Mouse (Mus musculus): Measurements from ENCODE around the gene 9130230L23Rik. TPM values are rescaled to one million over a fixed set of nuclear protein-coding genes. Genes with fewer than 3 reads are reported as not detected.

9130230L23Rik gene
- polyA plus RNA-seq, 1 experiment from 2014 or later, result not detected

DNA sequence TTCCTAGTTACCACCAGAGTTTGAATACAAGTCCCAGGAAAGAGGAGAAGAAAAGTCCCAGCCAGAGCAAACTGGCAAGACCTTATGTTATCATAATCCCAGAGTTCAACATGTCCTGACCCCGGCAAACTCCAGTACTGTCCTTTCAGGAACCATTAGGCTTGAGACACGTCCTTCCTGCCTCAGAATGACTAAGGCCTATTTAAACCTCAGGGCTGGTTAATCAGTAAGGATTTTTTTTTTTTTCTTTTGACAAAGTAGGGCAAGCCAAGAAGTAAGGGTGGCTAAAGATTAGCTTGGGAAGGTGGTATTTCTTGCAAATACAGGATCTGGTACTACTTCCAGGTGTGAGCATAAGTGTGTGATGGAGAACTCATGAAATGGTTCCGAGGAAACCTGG, 9.9 kb upstream of the 9130230L23Rik start:
- no peaks in the 10 kb centered on the region for H3K4me1 ChIP-seq (replicated peaks; ENCODE audit: control insufficient read depth, insufficient read depth, low read length)
- no peak overlapping the region for H3K4me2 ChIP-seq (replicated peaks)
- WGBS, result 77% methylated on average over 3 of the region's 3 CpGs
- no peak overlapping the region for H3K9ac ChIP-seq
- no peaks in the 10 kb centered on the region for H3K36me3 ChIP-seq (replicated peaks; ENCODE audit: control insufficient read depth, insufficient read depth)
- H3K27ac ChIP-seq, result no peak overlapping the region
- no peak overlapping the region for H3K4me3 ChIP-seq (replicated peaks; ENCODE audit: low read length)
- no peak for ATAC-seq (ENCODE audit: low FRiP score)
- DNase-seq (ENCODE audit: low spot score), result no peak
- no peaks in the 10 kb centered on the region for H3K9me3 ChIP-seq (ENCODE audit: control insufficient read depth, low read length)
- H3K27me3 ChIP-seq (ENCODE audit: control insufficient read depth, insufficient read depth, low read length), result no peaks in the 10 kb centered on the region

DNA sequence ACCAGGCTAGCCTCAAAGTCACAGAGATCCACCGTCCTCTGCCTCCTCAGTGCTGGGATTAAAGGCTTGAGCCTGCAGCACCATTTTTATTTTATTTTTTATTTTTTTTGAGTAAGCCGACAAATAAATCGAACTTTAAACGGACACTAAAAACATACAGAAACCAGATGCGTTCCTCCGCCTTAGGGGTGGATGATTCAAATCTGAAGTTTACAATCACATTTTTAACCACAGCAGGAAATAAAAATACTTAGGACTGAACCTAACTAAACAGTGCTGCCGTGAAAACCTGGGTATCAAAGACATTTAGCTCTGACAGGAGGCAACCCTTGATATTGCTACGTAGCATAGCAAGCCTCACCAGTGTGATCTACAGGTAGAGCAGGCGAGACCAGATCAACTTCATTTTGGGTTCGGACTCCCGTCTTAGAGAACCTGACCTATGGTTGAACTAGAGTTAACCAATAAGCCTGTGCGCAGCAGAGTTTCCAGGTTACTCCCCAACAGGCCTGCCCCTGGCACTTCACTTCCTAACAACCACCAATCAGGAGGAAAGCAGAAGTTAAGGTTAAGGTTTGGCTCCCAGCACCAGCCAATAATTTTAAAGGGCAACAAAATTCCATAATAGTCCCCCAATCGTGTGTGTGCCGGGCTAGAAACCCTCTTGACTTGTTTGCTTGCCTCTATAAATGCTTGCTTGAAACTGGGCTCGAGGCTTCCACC, 4.3 kb upstream of the 9130230L23Rik start:
- DNase-seq (ENCODE audit: low spot score), result no peak
- Histone ChIP-seq H3K27me3 (ENCODE audit: control insufficient read depth, insufficient read depth, low read length) (no peaks in the 10 kb centered on the region), H3K4me1 (replicated peaks; ENCODE audit: control insufficient read depth, insufficient read depth, low read length) (no peaks in the 10 kb centered on the region), H3K36me3 (replicated peaks; ENCODE audit: control insufficient read depth, insufficient read depth) (no peaks in the 10 kb centered on the region), H3K4me3 (replicated peaks; ENCODE audit: low read length) (no peak overlapping the region), H3K9me3 (ENCODE audit: control insufficient read depth, low read length) (no peaks in the 10 kb centered on the region), H3K9ac (no peak overlapping the region), H3K4me2 (replicated peaks) (no peak overlapping the region), H3K27ac (no peak overlapping the region)
- ATAC-seq (ENCODE audit: low FRiP score), result no peak
- WGBS, result 91% methylated on average over 15 of the region's 15 CpGs

DNA sequence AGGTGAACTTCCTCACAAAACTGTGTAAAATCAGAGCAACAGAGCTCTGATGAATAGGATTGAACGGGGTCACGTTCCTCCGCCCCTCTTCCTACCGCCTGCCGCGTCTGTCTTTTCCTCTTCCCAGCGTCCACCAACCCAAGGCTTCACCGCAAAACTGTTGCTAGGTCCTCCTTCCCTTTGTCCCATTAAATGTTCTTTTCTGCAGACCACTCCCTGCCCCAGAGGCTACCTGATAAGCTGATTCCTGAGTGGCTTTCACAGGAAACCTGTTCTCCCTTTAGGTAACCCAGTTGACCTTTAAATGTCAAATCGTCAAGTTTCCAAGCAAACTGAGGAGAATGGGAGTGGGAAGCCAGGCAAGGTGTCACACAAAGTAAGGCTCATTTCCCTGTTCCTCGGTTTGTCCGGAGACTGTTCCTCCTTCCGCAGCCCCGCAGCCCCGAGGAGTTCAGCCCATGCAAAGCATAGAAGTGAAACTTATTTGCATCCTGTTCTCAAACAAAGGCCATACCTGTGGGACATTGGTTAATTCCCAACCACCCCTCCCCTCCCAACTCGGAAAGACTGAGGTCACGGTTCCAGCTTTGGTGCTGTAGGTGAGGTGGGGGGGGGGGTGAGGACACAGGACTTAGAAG, 1.1 kb upstream of the 9130230L23Rik start:
- Histone ChIP-seq H3K9me3 (ENCODE audit: control insufficient read depth, low read length) (no peaks in the 10 kb centered on the region), H3K36me3 (replicated peaks; ENCODE audit: control insufficient read depth, insufficient read depth) (no peaks in the 10 kb centered on the region), H3K9ac (no peak overlapping the region), H3K4me2 (replicated peaks) (no peak overlapping the region), H3K4me1 (replicated peaks; ENCODE audit: control insufficient read depth, insufficient read depth, low read length) (no peaks in the 10 kb centered on the region), H3K4me3 (replicated peaks; ENCODE audit: low read length) (no peak overlapping the region), H3K27me3 (ENCODE audit: control insufficient read depth, insufficient read depth, low read length) (no peaks in the 10 kb centered on the region), H3K27ac (no peak overlapping the region)
- WGBS, result 45% methylated on average over 16 of the region's 16 CpGs
- DNase-seq (ENCODE audit: low spot score) (no peak), ATAC-seq (ENCODE audit: low FRiP score) (no peak)

DNA sequence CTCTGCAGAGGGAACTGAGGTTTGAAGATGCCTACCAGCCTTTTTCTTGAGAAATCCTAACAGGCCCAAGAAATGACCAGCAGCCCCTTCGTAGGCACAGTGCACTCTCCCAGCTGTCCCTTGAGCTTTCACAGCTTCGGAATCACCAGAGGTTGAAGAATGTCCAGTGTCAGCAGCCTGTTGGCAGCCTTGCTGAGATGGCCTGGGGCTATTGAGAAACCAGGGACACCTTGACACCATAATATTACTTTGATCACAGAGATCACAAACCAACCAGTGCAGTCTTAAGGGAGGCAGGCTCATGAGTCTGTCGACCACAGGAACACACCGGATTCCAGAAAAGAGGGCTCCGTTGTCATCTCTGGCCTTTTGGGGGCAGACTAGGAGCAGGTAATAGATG, 2.9 kb downstream of the 9130230L23Rik start:
- no peak for ATAC-seq (ENCODE audit: low FRiP score)
- Histone ChIP-seq H3K4me2 (replicated peaks) (no peak overlapping the region), H3K36me3 (replicated peaks; ENCODE audit: control insufficient read depth, insufficient read depth) (no peaks in the 10 kb centered on the region), H3K4me1 (replicated peaks; ENCODE audit: control insufficient read depth, insufficient read depth, low read length) (no peaks in the 10 kb centered on the region), H3K27ac (no peak overlapping the region), H3K9ac (no peak overlapping the region), H3K4me3 (replicated peaks; ENCODE audit: low read length) (no peak overlapping the region), H3K27me3 (ENCODE audit: control insufficient read depth, insufficient read depth, low read length) (no peaks in the 10 kb centered on the region), H3K9me3 (ENCODE audit: control insufficient read depth, low read length) (no peaks in the 10 kb centered on the region)
- 78% methylated on average over 5 of the region's 5 CpGs for WGBS
- no peak for DNase-seq (ENCODE audit: low spot score)

DNA sequence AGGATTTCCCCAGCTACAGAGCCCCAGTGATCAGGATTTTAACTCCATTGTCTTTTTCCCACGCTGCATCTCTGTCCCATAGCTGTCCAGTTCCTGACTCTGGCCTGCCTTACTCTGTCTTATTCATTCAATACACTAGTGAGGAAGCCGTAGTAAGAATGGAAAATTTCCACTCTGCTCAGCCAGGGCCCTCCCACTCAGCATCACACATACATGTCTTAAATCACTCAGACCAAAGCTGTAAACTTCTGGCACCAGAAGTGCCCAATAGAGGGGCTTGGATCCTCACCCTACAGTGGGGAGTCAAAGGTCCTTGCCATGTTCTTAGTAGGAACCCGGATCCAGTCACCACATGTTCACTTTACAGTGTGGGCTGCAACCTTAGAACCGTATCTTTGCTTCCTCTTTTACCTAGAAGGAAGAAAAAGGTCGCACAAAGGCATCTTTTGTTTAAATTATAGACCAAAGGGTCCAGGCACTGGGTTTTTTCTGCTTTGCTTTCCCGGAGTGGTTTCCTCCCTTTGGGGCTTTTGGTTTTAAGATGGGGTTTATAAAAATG, 3.4 kb downstream of the 9130230L23Rik start:
- no peak for ATAC-seq (ENCODE audit: low FRiP score)
- 82% methylated on average over 6 of the region's 6 CpGs for WGBS
- Histone ChIP-seq H3K27me3 (ENCODE audit: control insufficient read depth, insufficient read depth, low read length) (no peaks in the 10 kb centered on the region), H3K4me2 (replicated peaks) (no peak overlapping the region), H3K9ac (no peak overlapping the region), H3K27ac (no peak overlapping the region), H3K9me3 (ENCODE audit: control insufficient read depth, low read length) (no peaks in the 10 kb centered on the region), H3K36me3 (replicated peaks; ENCODE audit: control insufficient read depth, insufficient read depth) (no peaks in the 10 kb centered on the region), H3K4me1 (replicated peaks; ENCODE audit: control insufficient read depth, insufficient read depth, low read length) (no peaks in the 10 kb centered on the region), H3K4me3 (replicated peaks; ENCODE audit: low read length) (no peak overlapping the region)
- no peak for DNase-seq (ENCODE audit: low spot score)

DNA sequence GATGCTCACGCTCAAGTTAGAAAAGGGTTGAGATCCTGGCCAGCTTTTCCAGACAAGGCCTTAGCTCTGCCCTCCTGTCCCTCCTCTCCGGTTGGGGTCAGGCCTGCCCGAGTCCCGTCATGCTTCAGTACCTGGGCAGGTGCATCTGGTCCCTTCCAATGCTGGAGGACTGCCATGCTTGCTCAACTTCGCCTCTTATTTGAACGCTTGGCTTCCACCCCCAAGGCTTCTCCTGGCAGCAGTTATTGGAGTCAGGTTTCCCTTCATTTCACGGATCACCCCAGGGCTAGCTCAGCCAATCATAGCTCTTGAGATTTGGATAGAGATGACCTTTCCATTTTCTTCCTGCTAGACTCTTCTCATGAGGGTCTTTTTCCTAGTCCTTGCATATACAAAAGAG, 4.0 kb downstream of the 9130230L23Rik start:
- DNase-seq (ENCODE audit: low spot score) (no peak), ATAC-seq (ENCODE audit: low FRiP score) (no peak)
- H3K36me3 ChIP-seq (replicated peaks; ENCODE audit: control insufficient read depth, insufficient read depth), result no peaks in the 10 kb centered on the region
- no peaks in the 10 kb centered on the region for H3K9me3 ChIP-seq (ENCODE audit: control insufficient read depth, low read length)
- H3K4me3 ChIP-seq (replicated peaks; ENCODE audit: low read length), result no peak overlapping the region
- no peak overlapping the region for H3K9ac ChIP-seq
- H3K27ac ChIP-seq, result no peak overlapping the region
- WGBS, result 77% methylated on average over 7 of the region's 7 CpGs
- H3K4me2 ChIP-seq (replicated peaks), result no peak overlapping the region
- H3K4me1 ChIP-seq (replicated peaks; ENCODE audit: control insufficient read depth, insufficient read depth, low read length), result no peaks in the 10 kb centered on the region
- H3K27me3 ChIP-seq (ENCODE audit: control insufficient read depth, insufficient read depth, low read length), result no peaks in the 10 kb centered on the region

DNA sequence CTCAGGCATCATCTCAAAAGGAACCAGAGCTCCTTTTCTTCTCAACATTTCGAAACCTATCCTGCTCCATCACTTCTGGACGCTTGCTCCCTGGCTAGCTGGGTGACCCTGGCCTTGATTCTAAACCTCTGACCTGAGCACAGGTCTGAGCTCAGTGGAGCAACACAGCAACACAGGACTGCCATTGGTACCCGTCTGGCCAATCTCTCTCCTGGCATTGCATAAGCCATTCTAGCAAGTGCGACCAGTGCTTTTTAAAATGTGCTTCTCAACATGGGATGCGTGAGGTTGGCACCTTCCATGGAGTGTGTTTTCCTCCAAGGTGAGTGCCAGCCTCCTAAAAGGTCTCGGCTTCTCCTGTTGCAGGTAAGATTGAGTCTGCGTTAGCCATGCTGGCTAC, 5.0 kb downstream of the 9130230L23Rik start:
- H3K27me3 ChIP-seq (ENCODE audit: control insufficient read depth, insufficient read depth, low read length), result no peaks in the 10 kb centered on the region
- no peaks in the 10 kb centered on the region for H3K36me3 ChIP-seq (replicated peaks; ENCODE audit: control insufficient read depth, insufficient read depth)
- ATAC-seq (ENCODE audit: low FRiP score) (no peak), DNase-seq (ENCODE audit: low spot score) (no peak)
- no peak overlapping the region for H3K4me3 ChIP-seq (replicated peaks; ENCODE audit: low read length)
- H3K4me1 ChIP-seq (replicated peaks; ENCODE audit: control insufficient read depth, insufficient read depth, low read length), result no peaks in the 10 kb centered on the region
- 92% methylated on average over 7 of the region's 7 CpGs for WGBS
- H3K27ac ChIP-seq, result no peak overlapping the region
- H3K9me3 ChIP-seq (ENCODE audit: control insufficient read depth, low read length), result no peaks in the 10 kb centered on the region
- no peak overlapping the region for H3K4me2 ChIP-seq (replicated peaks)
- H3K9ac ChIP-seq, result no peak overlapping the region

DNA sequence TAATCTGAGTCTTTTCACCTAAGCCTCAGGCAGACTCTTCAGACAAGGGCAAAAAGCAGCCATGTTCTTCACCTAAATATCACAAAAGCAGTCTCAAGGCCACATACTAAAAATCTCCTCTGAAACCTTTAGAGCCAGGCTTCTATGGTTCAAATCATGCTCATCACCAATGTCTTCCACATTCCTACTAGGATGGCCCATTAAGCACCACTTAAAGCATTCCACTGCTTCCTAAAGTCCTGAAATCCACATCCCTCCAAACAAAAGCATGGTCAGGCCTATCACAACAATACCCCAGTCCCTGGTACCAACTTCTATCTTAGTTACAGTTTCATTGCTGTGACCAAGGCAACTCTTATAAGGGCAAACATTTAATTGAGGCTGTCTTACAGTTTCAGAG, 6.3 kb downstream of the 9130230L23Rik start:
- no peaks in the 10 kb centered on the region for H3K4me1 ChIP-seq (replicated peaks; ENCODE audit: control insufficient read depth, insufficient read depth, low read length)

DNA sequence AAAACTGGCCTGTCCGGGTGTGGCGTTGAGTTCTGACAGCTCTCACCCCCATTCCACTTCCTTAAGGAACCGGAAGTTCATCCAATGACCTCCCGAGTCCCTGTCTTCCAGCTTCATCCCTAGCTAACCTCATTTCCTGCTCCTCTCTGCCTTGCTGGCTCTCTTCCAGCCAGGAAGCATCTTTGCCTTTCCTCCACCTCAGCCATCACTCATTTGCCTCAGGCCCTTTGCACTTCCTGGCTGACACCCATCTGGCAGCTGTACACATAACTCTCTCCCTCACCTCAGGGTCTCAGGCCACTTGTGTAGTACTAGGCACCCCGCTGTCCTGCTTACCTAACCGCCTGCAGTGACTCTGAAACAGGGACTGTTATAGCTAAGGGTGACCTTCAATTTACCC, 9.4 kb downstream of the 9130230L23Rik start:
- 79% methylated on average over 6 of the region's 6 CpGs for WGBS
- H3K36me3 ChIP-seq (replicated peaks; ENCODE audit: control insufficient read depth, insufficient read depth), result no peaks in the 10 kb centered on the region
- no peak overlapping the region for H3K27ac ChIP-seq
- H3K4me2 ChIP-seq (replicated peaks), result no peak overlapping the region
- H3K4me1 ChIP-seq (replicated peaks; ENCODE audit: control insufficient read depth, insufficient read depth, low read length), result no peaks in the 10 kb centered on the region
- H3K9me3 ChIP-seq (ENCODE audit: control insufficient read depth, low read length), result no peaks in the 10 kb centered on the region
- H3K9ac ChIP-seq, result no peak overlapping the region
- H3K4me3 ChIP-seq (replicated peaks; ENCODE audit: low read length), result no peak overlapping the region
- DNase-seq (ENCODE audit: low spot score) (no peak), ATAC-seq (ENCODE audit: low FRiP score) (no peak)
- no peaks in the 10 kb centered on the region for H3K27me3 ChIP-seq (ENCODE audit: control insufficient read depth, insufficient read depth, low read length)

More for the DNA sequence above, 6.3 kb downstream of the 9130230L23Rik start:
- H3K4me2 ChIP-seq (replicated peaks), result no peak overlapping the region
- DNase-seq (ENCODE audit: low spot score) (no peak), ATAC-seq (ENCODE audit: low FRiP score) (no peak)
- H3K27me3 ChIP-seq (ENCODE audit: control insufficient read depth, insufficient read depth, low read length), result no peaks in the 10 kb centered on the region
- no peak overlapping the region for H3K4me3 ChIP-seq (replicated peaks; ENCODE audit: low read length)
- no peaks in the 10 kb centered on the region for H3K9me3 ChIP-seq (ENCODE audit: control insufficient read depth, low read length)
- H3K36me3 ChIP-seq (replicated peaks; ENCODE audit: control insufficient read depth, insufficient read depth), result no peaks in the 10 kb centered on the region
- H3K9ac ChIP-seq, result no peak overlapping the region
- no peak overlapping the region for H3K27ac ChIP-seq

Measured in hindbrain, embryonic 14.5 days (tissue).